Mouse (Mus musculus) heart, adult 9 months (tissue): Measurements from ENCODE around the gene Epsti1.

Experiments used
- DNase-seq, 2 experiments: peaks; one replicate each; pipeline ENCODE4 v3.0.0; 2022; ENCODE audit warnings: low spot score in 2 of 2

Gene Epsti1

GRCm38 (mm10) chr14:78015540-78016321 is 111.7 kb downstream of the Epsti1 start:
- no peak for DNase-seq

- DNase-seq = no peak
These were observed 112.4 kb downstream of the Epsti1 start for GRCm38 (mm10) chr14:78016398-78016797.

GRCm38 (mm10) chr14:78019935-78020334 is 115.9 kb downstream of the Epsti1 start:
- DNase-seq = no peak

- DNase-seq = no peak
These were observed 134.8 kb downstream of the Epsti1 start for GRCm38 (mm10) chr14:78038876-78039275.

GRCm38 (mm10) chr14:78040643-78041042 is 136.6 kb downstream of the Epsti1 start:
- DNase-seq = no peak

- DNase-seq = no peak
These were observed 138.0 kb downstream of the Epsti1 start for GRCm38 (mm10) chr14:78041886-78042526.

- no peak for DNase-seq
These were observed 139.0 kb downstream of the Epsti1 start for GRCm38 (mm10) chr14:78043079-78043478.

- no peak for DNase-seq
These were observed 144.2 kb downstream of the Epsti1 start for GRCm38 (mm10) chr14:78048258-78048657.

GRCm38 (mm10) chr14:78048674-78049073 is 144.6 kb downstream of the Epsti1 start:
- DNase-seq = no peak
